Mouse (Mus musculus) heart, embryonic 16.5 days (tissue): ENCODE data around the gene Sel1l. TPM values are rescaled to one million over a fixed set of nuclear protein-coding genes. Genes with fewer than 3 reads are reported as not detected.
A peak's percentile ranks its signal among the peaks of the same experiment; 100 is the strongest.

Source experiments
- ATAC-seq: fragments of 200-750 bp; cut with Nextera tagmentation; replicated peaks from 2 replicates; pipeline ENCODE4 v1.8.0; 2017; ENCODE audit warnings: moderate number of reproducible peaks; ENCODE audit not compliant: insufficient read depth, low FRiP score; ENCODE audit errors: extremely low read depth
- H3K27ac ChIP-seq: fragments of 300-500 bp; sonication (generic); 2 replicates; pipeline ENCODE4 v1.5.1; 2014; ENCODE audit warnings: mild to moderate bottlenecking, low read length, control low read depth, moderate library complexity
- H3K27me3 ChIP-seq: fragments of 300-500 bp; sonication (generic); 2 replicates; pipeline ENCODE4 v1.6.1; 2014; ENCODE audit warnings: low read length, mixed read lengths; ENCODE audit not compliant: control insufficient read depth, insufficient read depth
- H3K36me3 ChIP-seq: fragments of 300-500 bp; sonication (generic); 2 replicates; pipeline ENCODE4 v1.6.1; 2014; ENCODE audit not compliant: control insufficient read depth, insufficient read depth
- H3K4me1 ChIP-seq: fragments of 300-500 bp; sonication (generic); 2 replicates; pipeline ENCODE4 v1.6.1; 2014; ENCODE audit warnings: low read length, mixed read lengths; ENCODE audit not compliant: control insufficient read depth, insufficient read depth
- H3K4me2 ChIP-seq: fragments of 300-500 bp; sonication (generic); 2 replicates; pipeline ENCODE4 v1.6.1; 2014; ENCODE audit warnings: low read depth, mild to moderate bottlenecking, control low read depth, low read length
- H3K4me3 ChIP-seq: fragments of 300-500 bp; sonication (generic); 2 replicates; pipeline ENCODE4 v1.5.1; 2014; ENCODE audit warnings: mild to moderate bottlenecking, control low read depth, low read length
- H3K9ac ChIP-seq: fragments of 300-500 bp; sonication (generic); 2 replicates; pipeline ENCODE4 v1.6.1; 2014; ENCODE audit warnings: low read length, control low read depth
- H3K9me3 ChIP-seq: fragments of 300-500 bp; sonication (generic); replicated peaks from 2 replicates; pipeline ENCODE4 v1.6.1; 2016; ENCODE audit warnings: low read length; ENCODE audit not compliant: control insufficient read depth
- WGBS: fragments of 180-500 bp; shearing (Covaris S2); extraction: QIAGEN DNeasy Blood & Tissue Kit; methylation state at CpG from one replicate; pipeline ENCODE4 v1.1.7; 2014; 5-methylcytosine and 5-hydroxymethylcytosine counted together
- polyA plus RNA-seq: library from polyadenylated mRNA; unstranded; fragments of >200 nt; fragmentation: Nextera tagmentation; extraction: Ambion mirVana; gene quantifications from 2 replicates; pipeline ENCODE4 v1.2.1, GENCODE M21; 2015

Sel1l gene
- polyA plus RNA-seq, 1 experiment from 2014 or later = 54.7 TPM

DNA sequence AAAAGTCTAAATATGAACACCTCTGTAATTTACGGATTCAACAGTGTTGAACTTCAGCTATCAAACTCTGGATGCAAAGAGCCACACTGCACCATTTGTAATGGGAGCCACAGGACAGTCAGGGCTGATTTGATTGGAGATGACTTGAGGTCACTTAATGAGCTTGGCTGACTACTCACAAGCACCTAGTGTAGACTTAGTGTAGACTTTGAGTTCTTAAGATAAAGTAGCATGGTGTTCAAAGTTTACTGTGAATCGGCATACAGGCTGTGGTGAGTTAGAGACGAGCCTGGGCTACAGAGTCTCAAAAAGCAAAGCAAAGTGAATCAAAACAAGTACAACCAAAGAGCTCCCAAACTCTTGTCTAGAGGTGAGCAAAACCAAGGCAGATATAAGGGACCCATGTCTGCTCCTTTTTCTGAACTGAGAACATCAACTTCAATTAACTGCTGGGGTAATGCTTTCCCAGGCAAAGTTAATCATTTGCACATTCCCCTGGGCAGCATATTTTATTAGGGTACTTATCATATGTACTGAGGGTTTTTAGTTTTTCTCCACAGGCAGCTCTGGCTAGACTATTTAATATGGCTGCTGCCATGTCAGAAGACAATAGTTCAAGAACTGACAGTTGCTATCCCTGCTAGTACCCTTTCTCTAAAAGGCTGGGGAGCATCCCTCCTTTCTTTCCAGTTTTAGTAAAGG is 15.6 kb downstream of the Sel1l start:
- H3K9ac ChIP-seq = no peak overlapping the region
- H3K4me3 ChIP-seq = no peak overlapping the region
- H3K36me3 ChIP-seq = peaks cover 45% of the 10 kb centered on the region
- H3K27ac ChIP-seq = no peak overlapping the region
- no peak overlapping the region for H3K4me2 ChIP-seq
- 89% methylated on average over 3 of the region's 3 CpGs for WGBS
- no peaks in the 10 kb centered on the region for H3K9me3 ChIP-seq
- no peaks in the 10 kb centered on the region for H3K27me3 ChIP-seq
- no peak for ATAC-seq
- no peaks in the 10 kb centered on the region for H3K4me1 ChIP-seq

DNA sequence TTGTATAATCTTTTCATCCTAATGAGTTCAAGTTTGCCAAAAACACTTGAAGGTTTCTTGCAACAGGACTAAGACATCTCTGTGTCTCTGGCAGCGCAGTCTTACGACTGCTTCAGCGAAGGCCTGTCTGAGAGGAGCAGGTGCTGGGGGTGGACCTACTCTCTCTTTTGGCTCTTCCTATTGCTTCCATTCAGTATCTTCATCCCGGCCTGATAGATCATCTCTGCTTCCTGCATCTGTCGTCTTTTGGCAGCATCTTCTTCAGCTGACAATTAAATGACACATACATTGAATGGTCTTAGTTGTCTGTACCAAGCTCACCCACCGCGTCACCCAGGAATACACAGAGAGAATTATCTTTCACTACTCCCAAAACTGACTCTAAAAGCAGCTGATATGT is 17.5 kb downstream of the Sel1l start:
- no peak overlapping the region for H3K9ac ChIP-seq
- no peak overlapping the region for H3K4me2 ChIP-seq
- no peak for ATAC-seq
- H3K4me3 ChIP-seq = no peak overlapping the region
- H3K9me3 ChIP-seq = no peaks in the 10 kb centered on the region
- H3K36me3 ChIP-seq = peaks cover 43% of the 10 kb centered on the region
- no peak overlapping the region for H3K27ac ChIP-seq
- 92% methylated on average over 7 of the region's 7 CpGs for WGBS
- no peaks in the 10 kb centered on the region for H3K27me3 ChIP-seq
- H3K4me1 ChIP-seq = no peaks in the 10 kb centered on the region

GRCm38 (mm10) chr12:91820461-91820860 is 28.5 kb downstream of the Sel1l start:
- Histone ChIP-seq H3K36me3 (peaks cover 52% of the 10 kb centered on the region), H3K4me2 (no peak overlapping the region), H3K9ac (no peak overlapping the region), H3K4me1 (no peaks in the 10 kb centered on the region), H3K9me3 (no peaks in the 10 kb centered on the region), H3K27ac (no peak overlapping the region), H3K27me3 (no peaks in the 10 kb centered on the region), H3K4me3 (no peak overlapping the region)
- 93% methylated on average over 12 of the region's 12 CpGs for WGBS
- no peak for ATAC-seq

DNA sequence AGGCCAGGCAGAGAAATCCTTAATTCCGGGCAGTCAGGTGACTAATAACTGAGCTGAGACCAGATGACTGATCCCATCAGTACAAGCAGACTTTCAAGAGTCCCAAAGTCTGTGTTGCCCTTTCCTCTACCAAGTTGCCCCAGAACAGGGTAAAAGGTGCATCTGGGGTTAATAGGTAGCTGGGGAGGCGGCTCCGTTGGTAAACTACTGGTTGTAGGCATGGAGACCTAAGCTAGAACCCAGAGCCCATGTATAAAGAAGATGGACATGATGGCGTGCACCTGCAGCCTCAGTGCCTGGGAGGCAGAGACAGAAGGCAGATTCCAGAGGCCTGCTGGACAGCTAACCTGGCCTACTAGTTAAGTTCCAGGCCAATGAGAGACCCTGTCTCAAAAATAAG is 30.2 kb downstream of the Sel1l start:
- no peaks in the 10 kb centered on the region for H3K9me3 ChIP-seq
- no peak overlapping the region for H3K27ac ChIP-seq
- WGBS = 88% methylated on average over 4 of the region's 4 CpGs
- no peak overlapping the region for H3K4me3 ChIP-seq
- H3K36me3 ChIP-seq = peaks cover 53% of the 10 kb centered on the region
- no peaks in the 10 kb centered on the region for H3K27me3 ChIP-seq
- no peak overlapping the region for H3K9ac ChIP-seq
- no peaks in the 10 kb centered on the region for H3K4me1 ChIP-seq
- ATAC-seq = no peak
- no peak overlapping the region for H3K4me2 ChIP-seq

- Histone ChIP-seq H3K9me3 (no peaks in the 10 kb centered on the region), H3K4me3 (no peak overlapping the region), H3K36me3 (peaks cover 60% of the 10 kb centered on the region), H3K27me3 (no peaks in the 10 kb centered on the region), H3K9ac (no peak overlapping the region), H3K4me1 (no peaks in the 10 kb centered on the region), H3K4me2 (no peak overlapping the region), H3K27ac (no peak overlapping the region)
- 34% methylated on average over 10 of the region's 10 CpGs for WGBS
- 0 out of 2 replicates have a peak, but pooled peaks have one; percentile 41 for ATAC-seq
Measured at GRCm38 (mm10) chr12:91815990-91816389, 33.0 kb downstream of the Sel1l start.

GRCm38 (mm10) chr12:91815552-91815951 is 33.4 kb downstream of the Sel1l start:
- peaks cover 64% of the 10 kb centered on the region for H3K36me3 ChIP-seq
- H3K4me2 ChIP-seq = no peak overlapping the region
- H3K27ac ChIP-seq = no peak overlapping the region
- 91% methylated on average over 11 of the region's 11 CpGs for WGBS
- no peaks in the 10 kb centered on the region for H3K4me1 ChIP-seq
- no peaks in the 10 kb centered on the region for H3K27me3 ChIP-seq
- no peaks in the 10 kb centered on the region for H3K9me3 ChIP-seq
- H3K9ac ChIP-seq = no peak overlapping the region
- H3K4me3 ChIP-seq = no peak overlapping the region
- no peak for ATAC-seq

GRCm38 (mm10) chr12:91808911-91809310 is 40.0 kb downstream of the Sel1l start:
- Histone ChIP-seq H3K9me3 (no peaks in the 10 kb centered on the region), H3K36me3 (peaks cover 51% of the 10 kb centered on the region), H3K4me1 (no peaks in the 10 kb centered on the region), H3K9ac (no peak overlapping the region), H3K4me3 (no peak overlapping the region), H3K27ac (no peak overlapping the region), H3K27me3 (no peaks in the 10 kb centered on the region), H3K4me2 (no peak overlapping the region)
- no peak for ATAC-seq
- 90% methylated on average over 8 of the region's 8 CpGs for WGBS

DNA sequence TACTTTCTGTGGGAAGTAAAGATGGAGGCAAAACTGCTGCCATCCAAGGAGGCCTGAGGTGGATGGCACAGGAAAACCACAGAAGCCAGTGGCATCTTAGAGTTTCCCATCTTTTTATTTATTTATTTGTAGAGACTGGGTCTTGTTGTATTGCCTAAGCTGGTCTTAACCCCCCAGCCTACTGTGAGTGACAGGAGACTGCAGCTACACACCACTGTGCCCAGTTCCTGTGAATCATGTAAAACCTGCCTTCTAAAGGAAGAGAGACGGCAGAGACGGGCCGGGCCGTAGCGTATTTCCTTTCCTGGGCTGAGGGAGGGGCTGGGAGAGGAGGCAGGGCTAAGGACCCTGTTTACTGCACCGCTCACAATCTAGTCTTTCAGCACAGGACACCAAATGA is 41.2 kb downstream of the Sel1l start:
- Histone ChIP-seq H3K27me3 (no peaks in the 10 kb centered on the region), H3K27ac (no peak overlapping the region), H3K36me3 (peaks cover 42% of the 10 kb centered on the region), H3K4me1 (no peaks in the 10 kb centered on the region), H3K4me2 (no peak overlapping the region), H3K9me3 (no peaks in the 10 kb centered on the region), H3K9ac (no peak overlapping the region), H3K4me3 (no peak overlapping the region)
- 66% methylated on average over 6 of the region's 6 CpGs for WGBS
- ATAC-seq = no peak

DNA sequence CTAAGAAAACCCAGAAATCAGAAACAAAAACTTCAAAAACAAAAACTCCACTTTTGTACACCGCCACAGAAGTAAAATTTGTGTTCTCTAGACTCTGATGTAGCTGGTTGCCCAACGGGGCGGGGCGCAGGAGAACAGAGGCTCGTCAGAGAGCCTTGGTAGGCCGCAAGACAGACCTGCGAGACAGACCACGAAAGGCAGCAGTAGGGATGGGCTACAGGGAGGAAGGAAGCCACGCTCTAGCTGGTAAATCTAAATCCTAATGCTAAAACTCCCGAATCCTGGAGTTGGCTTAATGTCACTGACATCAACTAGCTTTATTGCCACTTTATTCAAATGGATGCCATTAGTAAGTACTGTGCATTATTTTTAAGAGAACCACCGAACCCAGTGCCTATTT is 41.9 kb downstream of the Sel1l start:
- 90% methylated on average over 11 of the region's 11 CpGs for WGBS
- H3K36me3 ChIP-seq = peaks cover 36% of the 10 kb centered on the region

More for the DNA sequence above, 41.9 kb downstream of the Sel1l start:
- Histone ChIP-seq H3K27me3 (no peaks in the 10 kb centered on the region), H3K9ac (no peak overlapping the region), H3K4me2 (no peak overlapping the region), H3K4me1 (no peaks in the 10 kb centered on the region), H3K27ac (no peak overlapping the region), H3K4me3 (no peak overlapping the region), H3K9me3 (no peaks in the 10 kb centered on the region)
- ATAC-seq = no peak
